Mouse (Mus musculus): ENCODE results near the gene Gm20695. TPM values are rescaled to one million over a fixed set of nuclear protein-coding genes. Genes with fewer than 3 reads are reported as not detected.

The Gm20695 gene
- total RNA-seq, 2 experiments from 2014 or later, result not detected

DNA sequence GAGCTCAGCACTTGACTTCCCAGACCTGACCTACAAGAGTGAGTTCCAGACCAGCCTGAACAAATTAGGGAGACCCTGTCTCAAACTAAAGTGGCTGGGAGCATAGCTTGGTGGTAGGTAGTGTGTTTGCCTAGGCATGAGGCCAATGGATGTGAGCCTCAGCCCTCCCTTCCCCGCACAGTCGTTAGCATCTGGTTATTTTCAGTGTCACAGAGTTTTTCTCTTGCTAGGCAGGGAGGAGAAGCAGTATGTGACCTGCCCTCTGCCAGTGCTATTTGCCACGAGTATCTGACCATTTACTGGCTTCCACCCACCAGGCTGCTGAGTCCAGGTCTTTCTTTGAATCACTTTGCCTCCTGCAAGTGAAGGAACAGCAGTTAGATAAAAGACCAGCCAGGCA lies 9.3 kb downstream of the Gm20695 start:
- DNase-seq (ENCODE audit: low spot score in 2 of 2), result no peak

DNA sequence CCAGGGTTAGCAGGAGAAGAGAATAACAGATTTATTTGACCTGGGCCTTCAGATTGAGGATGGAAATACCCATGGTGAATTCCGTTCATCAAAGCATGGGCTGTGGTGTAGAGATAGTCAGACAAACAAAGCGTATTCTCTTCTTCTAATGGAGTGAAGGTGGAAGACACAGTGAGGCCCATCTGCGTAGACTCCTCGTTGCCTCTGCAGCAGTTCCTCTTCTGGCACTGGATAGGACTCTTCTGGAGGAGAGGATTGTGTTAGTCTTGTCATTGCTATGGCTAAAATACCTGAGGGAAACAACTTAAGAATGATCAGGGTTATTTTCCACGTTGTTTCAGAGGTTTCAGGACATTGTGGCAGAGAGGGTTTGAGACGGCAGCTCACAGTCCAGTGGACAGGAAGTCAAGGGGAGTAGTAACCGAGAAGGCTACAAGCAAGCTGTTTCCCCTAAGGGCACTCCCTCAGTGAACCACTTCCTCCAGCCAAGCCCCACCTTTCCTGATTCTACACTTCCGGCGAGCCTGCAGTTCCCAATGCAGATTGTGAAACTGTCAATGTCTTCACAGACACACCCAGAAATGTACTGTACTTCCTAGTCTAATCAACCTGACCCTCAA lies 10.8 kb downstream of the Gm20695 start:
- no peak for DNase-seq (ENCODE audit: low spot score in 2 of 2)

DNA sequence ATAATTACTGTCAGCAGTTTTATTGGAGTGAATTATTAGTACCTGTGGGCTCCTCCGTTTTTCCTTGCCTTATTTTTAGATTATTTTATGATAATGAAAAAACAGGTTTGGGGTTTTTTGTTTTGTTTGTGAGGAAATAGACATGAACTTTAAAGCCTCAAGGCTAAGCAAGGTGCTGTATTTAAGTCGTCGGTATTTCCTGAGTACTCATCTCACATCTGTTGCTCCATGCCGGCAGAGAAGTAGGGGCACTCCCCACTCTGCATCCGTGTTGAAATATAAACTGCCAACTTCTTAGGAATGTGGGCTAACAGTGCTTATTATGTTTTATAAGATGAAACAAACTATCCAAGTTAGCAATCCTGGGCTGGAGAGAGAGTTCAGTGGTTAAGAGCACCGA lies 11.6 kb downstream of the Gm20695 start:
- no peak for DNase-seq (ENCODE audit: low spot score in 2 of 2)

DNA sequence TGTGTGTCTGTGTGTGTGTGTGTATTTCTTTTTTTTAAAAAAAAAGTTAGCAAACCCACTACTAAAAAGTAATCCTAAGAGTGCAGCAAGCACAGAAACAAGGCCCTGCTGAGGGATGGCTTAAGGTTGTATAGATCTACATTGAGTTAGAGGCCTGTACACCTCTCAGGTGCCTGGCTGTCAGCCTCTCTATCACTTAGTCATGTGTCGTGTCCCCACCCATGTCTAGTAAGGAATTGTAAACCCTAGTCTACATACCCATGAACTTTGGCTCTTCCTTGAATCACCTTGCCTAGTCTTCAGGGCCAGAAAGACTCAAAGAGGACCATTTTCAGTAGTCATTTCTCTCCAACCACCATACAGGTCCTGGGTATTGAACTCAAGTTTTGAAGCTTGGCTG lies 12.1 kb downstream of the Gm20695 start:
- DNase-seq (ENCODE audit: low spot score in 2 of 2), result no peak

DNA sequence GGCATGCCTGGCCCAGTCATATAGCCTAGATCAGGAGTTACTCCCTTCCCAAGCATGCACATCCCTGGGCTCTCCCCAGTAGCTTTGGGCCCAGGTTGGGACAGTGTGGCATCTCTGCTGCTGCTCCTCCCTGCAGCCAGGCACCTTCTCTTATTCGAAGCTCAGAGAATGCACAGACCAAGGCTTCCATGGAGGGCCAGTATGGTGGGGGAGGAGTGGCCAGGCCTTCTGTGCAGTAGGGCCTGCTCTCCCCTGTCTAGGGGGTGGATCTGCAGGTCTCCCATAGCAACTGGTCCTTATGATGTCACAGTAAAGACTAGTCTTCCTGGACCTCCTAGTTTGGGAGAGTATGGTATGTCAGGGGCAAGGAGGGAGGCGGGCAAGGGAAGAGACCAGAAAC lies 23.0 kb downstream of the Gm20695 start:
- no peak for DNase-seq (ENCODE audit: low spot score in 2 of 2)

DNA sequence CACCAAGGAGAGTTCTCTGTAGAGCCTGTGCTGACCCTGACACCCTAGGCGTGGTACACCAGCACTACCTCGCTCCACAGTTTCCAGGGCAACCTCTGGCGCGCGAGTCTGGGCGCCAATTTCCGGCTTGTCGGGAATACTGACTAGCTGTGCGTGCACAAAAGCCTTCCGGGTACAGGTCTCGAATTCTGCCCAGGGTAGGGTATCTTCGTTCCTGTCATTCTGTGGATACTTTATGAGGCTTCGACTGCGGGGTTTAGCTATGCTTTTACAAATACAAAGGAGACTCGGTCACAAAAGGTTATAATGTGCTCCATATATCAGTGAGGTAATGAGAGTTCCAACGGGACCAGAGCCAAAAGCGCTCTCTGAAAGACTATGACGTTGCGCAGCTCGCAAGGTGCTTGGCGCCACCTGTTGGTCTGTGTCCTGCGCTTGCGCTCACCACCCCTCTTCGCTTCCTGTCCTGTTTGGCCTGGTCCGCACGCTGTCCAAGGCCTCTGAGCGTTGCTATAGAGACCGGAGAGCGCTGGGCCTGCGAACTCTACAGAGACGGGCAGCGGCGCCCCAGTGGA lies 24.2 kb downstream of the Gm20695 start, which contains the start of the genes 1700037C18Rik and Cluap1:
Gene 1700037C18Rik (minus strand): TSS at position 153 of the 575 bp plus-strand sequence.
Gene Cluap1 (plus strand): TSS at position 265 of the 575 bp plus-strand sequence.
- peak; percentile 90 to 96 for DNase-seq (ENCODE audit: low spot score in 2 of 2)

DNA sequence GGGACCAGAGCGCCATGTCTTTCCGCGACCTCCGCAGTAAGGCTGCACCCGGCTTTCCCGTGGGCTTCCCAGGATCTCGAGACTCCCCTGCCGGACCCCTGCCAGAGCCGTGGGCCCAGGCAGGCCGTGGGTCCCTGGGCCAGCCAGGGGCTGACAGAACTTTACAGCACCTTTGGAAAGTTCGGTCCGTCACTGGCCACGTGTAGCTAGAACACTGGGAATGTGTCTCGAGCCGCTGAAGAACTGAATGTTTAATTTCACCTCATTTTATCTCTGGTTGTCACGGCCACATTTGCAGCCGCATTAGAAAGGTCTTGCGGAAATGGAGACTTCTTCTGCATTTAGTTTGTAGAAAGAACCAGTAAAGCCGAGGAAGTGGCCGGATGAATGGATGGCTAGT lies 24.7 kb downstream of the Gm20695 start:
- no peak for DNase-seq (ENCODE audit: low spot score in 2 of 2)

DNA sequence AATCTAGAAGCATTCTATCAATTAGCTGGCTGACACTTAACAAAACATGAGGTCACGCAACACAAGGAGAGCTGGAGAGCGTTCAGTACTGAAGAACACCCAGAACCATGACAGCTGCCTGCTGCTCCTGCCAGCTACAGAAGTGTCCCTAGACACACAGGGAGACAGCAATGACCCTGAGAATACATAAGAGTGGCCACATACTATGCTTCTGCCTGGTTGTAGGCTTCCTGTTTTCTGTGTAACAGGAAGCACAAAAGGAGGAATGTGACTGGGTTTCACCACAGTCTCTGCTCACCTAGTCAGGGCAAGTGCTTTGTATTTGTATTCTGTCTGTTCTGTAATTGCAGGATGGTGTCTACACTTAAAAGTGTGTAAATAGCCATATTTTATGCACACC lies 36.3 kb downstream of the Gm20695 start:
- no peak for DNase-seq (ENCODE audit: low spot score in 2 of 2)

DNA sequence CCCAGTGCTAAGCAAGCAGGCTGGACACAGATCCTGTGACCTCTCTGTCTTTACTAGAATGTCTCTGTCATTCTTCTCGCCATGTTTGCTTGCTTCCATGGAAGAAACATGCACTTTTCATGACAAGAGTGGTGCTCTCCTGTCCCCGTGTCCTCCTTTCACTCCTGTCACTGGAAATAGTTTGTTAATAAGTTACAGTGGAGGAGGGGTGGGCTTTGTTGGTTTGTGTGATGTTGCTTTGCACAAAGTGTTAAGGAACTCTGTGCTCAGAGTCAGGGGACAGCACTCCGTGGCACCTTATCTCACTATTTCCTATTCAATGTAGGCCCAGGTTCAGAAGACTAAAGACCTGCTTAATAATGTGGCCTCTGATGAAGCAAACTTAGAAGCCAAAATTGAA lies 39.1 kb downstream of the Gm20695 start:
- DNase-seq (ENCODE audit: low spot score in 2 of 2), result no peak

DNA sequence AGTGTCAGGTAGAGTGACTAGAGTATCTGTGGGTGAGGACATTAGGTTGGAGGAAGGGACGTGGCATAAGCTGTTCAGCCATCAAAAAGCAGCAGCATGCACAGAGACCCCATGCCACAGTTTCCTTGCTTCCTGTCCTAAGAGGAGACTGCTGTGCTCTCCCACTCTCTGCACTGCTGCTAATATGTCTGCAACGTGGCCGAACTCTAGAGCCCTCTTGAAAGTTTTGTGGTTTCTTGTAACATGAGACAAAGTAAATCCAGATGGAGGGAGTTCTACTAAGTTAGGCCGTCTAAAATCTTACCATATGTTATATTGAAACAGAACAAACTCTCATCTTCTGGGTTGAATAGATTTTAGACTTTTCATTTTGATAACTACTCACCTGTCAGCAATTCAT lies 39.5 kb downstream of the Gm20695 start:
- DNase-seq (ENCODE audit: low spot score in 2 of 2), result no peak

DNA sequence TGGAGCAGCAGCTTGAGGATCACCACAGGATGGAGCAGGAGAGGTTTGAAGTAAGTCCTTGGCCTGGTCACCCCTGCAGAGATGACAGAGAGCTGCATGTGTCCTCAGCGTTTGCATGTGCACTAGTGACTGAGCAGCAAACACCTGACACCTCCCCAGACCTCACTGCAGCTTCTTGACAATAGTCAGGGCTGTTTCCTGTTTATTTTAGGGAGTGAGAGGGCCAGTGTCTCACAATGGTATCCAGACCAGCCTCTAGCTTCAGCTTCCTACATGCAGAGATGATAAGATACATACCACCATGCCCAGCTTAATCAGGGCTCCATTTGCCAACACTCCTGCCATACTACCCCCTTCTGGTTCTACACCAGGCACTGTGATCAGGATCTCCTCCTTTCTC lies 44.1 kb downstream of the Gm20695 start:
- DNase-seq (ENCODE audit: low spot score in 2 of 2), result no peak

DNA sequence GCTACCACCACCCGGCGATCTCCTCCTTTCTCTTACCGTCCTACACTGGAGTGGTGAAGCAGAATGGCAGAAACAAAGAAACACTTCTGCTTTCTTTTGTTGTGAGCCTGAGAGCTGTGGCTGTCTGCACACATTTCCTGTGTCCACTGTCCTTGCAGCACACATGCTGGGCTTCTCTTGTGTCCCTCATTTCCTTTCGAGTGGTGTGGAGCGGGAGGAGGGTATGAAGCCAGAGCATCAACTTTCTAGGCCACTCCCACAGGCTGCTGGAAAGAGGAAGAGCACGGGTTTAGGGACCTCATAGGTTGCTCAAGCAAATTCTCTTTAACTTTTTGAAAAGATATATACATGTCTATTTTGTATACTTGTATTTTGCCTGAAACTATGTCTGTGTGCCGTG lies 44.7 kb downstream of the Gm20695 start:
- no peak for DNase-seq (ENCODE audit: low spot score in 2 of 2)

DNA sequence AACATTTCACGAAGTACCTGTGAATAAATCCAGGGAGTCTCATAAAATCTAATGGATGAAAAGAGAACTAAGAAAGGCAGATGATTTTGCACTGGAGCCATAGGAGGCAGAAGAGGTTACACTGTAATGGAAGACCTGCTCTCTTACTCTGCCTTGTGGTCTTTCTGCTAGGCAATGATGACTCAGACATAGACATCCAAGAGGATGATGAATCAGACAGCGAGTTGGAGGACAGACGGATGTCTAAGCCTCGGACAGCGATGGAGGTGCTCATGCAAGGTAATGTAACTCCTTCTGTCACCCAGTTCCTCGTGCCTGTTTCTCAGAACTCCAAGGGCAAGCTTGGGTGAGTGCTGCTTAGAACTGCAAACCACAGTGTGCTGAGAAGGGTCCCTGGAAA lies 49.1 kb downstream of the Gm20695 start:
- DNase-seq (ENCODE audit: low spot score in 2 of 2), result no peak

DNA sequence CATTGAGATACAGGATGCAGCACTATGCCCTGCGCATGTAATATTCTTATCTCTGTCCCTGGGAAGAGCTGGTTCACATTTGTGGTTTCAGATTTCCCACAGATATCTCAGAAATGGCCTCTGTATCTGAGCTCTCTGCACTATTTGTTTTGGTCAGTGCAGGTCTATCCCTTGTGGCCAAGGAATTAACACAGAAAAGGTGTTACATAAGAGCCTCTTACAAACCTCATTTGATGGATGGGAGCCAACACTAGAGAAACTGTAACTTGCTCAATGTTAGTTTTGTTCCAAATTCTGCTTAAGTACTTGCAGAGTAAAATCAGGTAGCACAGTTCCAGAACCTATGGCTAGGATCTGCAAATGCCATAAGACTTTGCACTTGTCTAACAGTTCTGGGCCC lies 49.6 kb downstream of the Gm20695 start:
- DNase-seq (ENCODE audit: low spot score in 2 of 2), result no peak

DNA sequence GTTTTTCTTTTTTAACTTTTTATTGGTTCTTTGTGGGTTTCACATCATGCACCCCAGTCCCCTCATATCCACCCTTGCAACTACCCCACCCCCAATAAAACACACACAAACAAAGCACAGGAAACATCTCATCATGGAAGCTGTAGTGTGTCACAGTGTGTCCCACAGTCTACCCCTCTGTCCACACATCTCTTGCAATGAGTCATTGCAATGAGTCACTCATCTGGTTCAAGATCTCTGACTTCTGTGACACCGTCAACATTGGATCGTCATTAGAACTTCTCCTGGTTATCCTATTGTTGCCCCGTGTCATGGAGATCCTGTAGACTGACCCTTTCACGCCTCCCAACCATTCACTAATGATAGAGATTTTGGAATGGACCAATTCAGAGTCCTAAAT lies 50.3 kb downstream of the Gm20695 start:
- no peak for DNase-seq (ENCODE audit: low spot score in 2 of 2)

DNA sequence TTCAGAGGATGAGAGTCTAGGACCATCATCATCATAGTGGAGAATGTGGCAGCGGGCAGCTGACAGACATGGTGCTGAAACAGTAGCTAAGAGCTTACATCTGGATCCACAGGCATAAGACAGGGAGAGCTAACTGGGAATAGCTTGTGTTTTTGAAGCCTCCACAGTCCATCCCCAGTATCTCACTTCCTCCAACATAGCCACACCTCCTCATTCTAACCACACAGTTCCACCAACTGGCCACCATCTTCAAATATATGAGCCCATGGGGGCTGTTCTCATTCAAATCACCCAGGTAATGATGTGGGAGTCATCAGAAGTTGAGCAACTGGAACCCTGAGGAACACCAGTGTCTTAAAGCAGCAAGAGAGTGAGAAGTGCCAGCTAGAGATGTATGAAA lies 66.7 kb downstream of the Gm20695 start:
- DNase-seq (ENCODE audit: low spot score in 2 of 2), result no peak

DNA sequence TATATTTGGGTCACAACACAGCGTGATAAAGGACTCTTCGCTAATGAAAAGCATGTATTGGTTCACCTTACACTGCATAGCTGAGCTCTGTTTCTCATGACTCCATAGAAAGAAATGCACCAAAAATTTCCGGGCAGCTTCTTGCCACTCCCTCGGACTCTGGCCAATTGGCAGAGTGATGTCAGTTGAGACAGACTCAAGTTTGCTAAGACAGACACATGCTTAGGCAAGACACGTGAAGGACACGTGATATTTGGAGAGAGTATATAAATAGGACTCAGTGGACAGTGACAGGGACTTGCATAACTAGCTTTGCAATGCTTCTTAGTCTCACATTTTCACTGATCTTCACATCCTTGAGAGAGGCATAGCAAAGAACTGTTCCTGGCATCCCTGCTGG lies 71.9 kb downstream of the Gm20695 start:
- no peak for DNase-seq (ENCODE audit: low spot score in 2 of 2)

DNA sequence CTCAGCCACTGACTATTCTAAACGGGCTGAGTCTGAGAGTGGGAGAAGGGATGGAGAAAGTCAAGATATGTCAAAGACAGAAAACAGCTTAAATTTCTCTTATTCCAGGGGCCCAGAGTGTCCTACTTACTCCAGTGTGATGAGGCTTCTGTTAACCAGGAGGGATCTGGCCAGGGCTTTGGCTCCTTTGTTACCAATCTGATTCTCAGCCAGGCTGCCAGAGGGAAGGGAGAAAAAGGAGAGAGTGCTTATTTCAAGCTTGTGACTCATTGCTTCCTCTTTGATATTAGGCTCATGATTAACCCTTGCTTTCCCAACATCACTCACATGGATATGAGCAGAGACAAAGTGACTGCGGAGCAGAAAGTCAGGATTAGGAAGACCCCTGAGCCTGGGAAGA lies 74.8 kb downstream of the Gm20695 start:
- DNase-seq (ENCODE audit: low spot score in 2 of 2), result no peak

DNA sequence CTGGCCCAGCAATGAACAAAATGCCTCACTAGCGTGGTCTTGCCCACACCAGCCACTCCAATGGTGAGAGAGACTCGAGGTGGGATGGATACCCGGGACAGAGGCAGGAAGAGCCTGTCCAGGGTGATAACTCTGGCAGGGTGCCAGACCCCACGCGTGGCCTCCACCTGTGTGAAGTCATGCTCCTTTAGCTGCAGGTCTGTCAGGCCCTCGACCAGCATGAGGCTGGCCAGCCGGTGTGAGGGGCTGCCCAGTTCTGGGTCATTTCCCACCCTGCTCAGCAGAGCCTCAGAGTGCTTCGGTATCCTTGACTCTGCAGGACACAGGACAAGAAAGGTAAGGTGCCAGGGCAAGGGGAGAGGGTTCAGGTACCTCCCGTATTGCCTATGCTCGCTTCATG lies 80.5 kb downstream of the Gm20695 start:
- DNase-seq (ENCODE audit: low spot score in 2 of 2), result no peak

DNA sequence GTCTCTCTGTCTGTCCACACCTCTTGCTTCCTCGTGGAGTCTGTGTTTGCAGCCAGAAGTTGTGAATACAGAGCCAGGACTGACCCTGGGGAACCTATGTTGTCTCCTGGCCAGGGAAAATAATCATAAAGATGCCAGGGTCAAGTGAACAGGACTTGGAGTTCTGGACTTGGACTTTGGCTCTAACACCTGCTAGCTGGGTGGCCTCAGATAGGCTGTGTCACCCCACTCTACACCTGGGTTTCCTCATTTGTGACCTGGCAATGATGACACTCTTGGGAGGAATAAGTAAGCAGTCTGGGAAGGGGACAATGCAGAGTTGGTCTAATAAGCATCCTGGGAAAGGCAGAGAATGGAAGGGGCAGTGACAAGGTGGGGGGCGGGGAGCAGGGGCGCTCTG lies 81.1 kb downstream of the Gm20695 start:
- DNase-seq (ENCODE audit: low spot score in 2 of 2), result no peak

Measured in layer of hippocampus, adult 18-20 months (tissue).